Mouse (Mus musculus) cerebellum, postnatal 4 days (tissue): ENCODE data around the gene Ak7.

ENCODE experiments used
- DNase-seq, 2 experiments: peaks; one replicate each; pipeline ENCODE4 v3.0.0; 2022; ENCODE audit warnings: low spot score in 2 of 2, mixed read lengths in 1 of 2

The Ak7 gene

GRCm38 (mm10) chr12:105705799-105706487, at the start of gene Ak7:
TSS of gene Ak7 (plus strand) at chr12:105705976.
- peak; percentile 19 to 27 for DNase-seq

- no peak for DNase-seq
Observed at GRCm38 (mm10) chr12:105676274-105676673, 29.5 kb upstream of the Ak7 start.

DNA sequence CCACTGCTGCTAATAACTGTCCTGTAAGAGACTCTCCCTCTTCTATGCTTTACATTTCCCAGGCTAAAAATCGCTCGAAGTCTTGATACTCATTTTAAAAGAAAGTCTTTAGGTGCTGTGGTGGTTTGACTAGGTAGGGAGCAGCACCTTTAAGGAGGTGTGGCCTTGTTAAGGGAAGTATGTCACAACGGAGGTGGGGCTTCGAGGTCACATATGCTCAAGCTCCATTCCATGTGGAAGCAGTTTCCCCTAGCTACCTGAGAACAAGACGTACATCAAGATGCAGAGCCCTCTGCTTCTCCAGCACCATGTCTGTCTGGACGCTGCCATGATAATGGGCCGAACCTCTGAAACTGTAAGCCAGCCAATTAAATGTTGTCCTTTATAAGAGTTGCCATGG, 27.6 kb upstream of the Ak7 start:
- no peak for DNase-seq

DNA sequence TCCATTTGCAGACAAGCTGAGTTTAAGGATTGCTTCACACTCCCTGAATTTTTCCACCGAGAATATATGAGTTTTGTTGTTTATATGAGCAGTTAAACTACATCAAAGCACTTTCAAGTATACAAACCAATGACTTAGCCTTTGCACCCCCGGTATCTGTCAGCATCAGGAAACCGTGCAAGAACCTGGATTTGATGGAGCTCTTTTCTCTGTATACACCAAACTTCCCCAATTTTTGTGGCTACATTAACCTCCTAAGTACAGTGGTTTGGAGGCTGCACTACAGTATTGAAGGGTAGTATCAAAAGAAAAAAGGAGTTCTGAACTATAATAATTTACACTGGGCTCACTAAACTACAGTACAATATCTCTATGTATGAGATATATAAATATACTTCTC, 27.0 kb upstream of the Ak7 start:
- DNase-seq = no peak

DNA sequence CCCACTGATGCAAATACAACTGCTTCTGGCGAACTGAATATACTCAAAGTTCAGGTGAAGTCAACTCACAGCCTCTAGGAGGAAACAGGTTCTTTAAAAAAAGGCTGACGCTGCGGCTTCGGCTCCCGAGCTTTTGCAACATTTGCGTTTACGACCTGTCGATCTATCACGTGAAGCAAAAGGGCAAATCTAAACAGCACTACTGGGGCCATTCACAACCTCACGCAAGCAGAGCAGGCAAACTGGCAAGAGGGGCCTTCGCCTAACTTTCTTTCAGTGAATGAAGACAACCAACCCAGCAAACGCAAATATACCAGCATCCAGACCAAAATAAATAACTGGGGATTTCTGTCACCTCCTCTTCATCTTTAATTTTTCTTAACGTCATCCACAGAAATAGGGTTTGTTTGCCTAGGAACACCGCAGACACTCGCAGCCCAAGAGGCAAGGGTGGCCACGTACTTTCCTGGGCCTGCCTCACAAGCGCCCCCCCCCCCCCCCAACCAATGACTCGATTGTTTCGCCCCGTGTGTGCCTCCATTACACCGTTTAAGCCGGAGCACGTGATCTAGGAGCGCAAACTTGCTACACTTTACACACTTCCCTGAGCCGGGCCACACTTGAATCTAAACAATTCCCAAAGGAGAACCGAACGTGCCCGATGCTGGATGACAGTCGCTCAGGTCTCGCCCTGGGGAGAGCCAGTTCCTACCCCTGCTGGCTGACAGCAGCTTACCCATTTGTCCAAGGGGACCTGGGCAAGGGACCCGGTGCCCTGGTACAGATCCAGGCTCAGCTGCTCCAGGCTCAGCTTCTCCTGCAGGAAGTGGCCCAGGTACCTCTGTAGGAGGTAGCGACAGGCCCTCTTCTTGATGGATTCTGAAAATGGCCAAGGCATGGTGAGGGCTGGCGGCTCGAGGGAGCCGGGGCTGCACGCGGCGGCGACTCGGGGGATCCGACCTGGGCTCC, 21.6 kb upstream of the Ak7 start, which contains the start of gene Gskip:
TSS of gene Gskip (plus strand) at position 897 of the 969 bp plus-strand sequence.
- DNase-seq = peak in 1 of 2 experiments; percentile 29

- DNase-seq = peak; percentile 91 to 96
Observed at GRCm38 (mm10) chr12:105685001-105685691, 20.6 kb upstream of the Ak7 start, which contains the start of gene Atg2b. TSS of gene Atg2b (minus strand) at chr12:105685211.

GRCm38 (mm10) chr12:105686791-105687190, 19.0 kb upstream of the Ak7 start:
- no peak for DNase-seq

- DNase-seq = no peak
Observed at GRCm38 (mm10) chr12:105687416-105687815, 18.4 kb upstream of the Ak7 start.

DNA sequence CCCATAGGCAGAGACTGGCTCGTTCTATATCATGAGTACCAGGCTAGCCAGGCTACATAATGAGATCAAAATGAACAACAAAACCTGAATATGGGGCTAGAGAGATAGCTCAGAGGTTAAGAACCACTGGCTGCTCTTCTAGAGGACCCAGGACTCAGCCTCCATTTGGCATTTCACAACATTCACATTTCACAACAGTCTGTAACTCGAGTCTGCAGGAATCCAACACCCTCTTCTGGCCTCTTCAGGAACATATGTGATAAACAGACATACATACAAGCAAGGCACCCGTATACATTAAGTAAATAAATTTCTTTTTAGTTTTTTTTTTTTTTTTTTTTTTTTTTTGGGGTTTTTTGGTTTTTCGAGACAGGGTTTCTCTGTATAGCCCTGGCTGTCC, 17.2 kb upstream of the Ak7 start:
- DNase-seq = no peak

- DNase-seq = no peak
Observed at GRCm38 (mm10) chr12:105689435-105689834, 16.3 kb upstream of the Ak7 start.

- peak in 1 of 2 experiments; percentile 6 for DNase-seq
Observed at GRCm38 (mm10) chr12:105694021-105694420, 11.8 kb upstream of the Ak7 start.

DNA sequence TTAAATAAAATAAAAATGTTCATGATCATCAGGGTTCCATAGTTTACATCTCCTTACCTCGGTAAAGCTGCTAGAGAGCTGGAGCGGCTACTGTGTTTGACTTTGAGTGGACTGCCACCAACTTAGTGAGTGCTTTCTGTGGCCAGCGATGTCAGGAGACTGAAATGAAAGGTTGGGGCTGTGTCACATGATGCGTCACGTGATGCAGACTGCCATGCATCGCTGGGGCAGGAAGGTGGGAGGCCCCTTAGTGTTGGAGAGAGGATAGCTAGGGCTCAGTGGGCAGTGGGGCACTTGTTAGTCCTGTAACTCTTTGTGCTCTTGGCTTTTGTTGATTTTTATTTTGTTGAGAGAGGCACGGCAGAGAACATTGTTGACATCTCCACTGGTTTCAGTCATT, 9.9 kb upstream of the Ak7 start:
- DNase-seq = no peak

DNA sequence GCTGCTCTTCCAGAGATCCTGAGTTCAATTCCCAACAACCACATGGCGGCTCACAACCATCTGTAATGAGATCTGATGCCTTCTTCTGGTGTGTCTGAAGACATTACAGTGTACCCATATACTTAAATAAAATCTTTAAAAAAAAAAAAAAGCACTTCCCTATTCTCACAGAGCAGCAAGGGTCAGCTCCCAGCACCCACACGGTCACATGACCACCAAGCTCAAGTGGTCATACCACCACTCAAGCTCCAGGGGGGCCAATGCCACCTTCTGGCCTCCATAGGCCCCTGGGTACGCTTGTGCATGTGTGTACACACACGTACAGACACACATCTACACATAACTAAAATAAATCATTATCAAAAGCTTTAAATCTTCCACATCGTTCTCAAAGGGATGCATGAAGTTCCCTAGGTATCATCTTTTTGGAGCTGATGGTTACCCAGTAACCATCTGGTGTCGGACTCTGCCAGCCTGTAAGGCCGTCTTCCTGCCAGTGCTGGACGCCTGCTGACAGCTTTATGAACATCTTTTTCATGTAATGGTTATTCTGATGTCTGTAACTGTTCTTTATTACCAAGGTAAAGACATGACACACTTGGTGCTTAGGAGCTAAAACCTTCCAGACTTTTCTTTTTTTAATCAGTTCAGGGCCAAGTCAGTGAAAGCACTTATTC, 8.5 kb upstream of the Ak7 start:
- DNase-seq = no peak

DNA sequence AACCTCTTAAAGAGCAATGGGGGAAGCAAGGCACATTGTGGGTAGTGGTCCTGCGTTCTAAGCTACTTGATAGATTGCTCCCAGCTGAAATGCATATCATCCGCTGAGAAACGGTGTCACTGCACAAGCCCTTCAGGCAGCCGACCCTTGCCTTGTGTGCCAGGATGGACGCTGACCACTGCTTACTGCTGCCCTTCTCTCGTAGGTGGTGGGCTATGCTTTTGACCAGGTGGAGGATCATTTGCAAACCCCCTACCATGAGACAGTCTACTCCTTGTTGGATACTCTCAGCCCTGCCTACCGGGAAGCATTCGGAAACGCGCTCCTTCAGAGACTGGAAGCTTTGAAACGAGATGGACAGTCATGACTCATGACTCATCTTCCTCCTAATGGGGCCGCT, 5.3 kb upstream of the Ak7 start:
- no peak for DNase-seq

DNA sequence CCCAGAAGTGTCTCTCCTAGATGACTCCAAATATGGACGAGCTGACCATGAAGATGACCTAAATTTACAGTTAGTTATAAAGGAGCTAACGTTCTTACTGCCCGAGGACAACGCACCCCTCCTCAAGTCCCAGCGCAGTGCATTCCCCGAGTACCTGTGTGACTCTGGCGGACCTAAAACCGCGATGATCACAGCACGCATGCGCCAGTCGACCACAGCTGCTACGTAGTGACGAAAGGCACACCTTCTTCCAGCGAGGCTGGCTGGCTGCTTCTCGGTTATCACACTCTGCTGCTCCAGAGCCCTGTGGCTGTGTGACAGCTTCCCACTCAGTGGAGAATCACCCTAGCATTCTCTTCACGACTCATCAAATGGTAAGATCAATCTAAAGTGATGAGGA, 12.8 kb downstream of the Ak7 start:
- DNase-seq = peak in 1 of 2 experiments; percentile 20

- no peak for DNase-seq
Observed at GRCm38 (mm10) chr12:105720196-105720595, 14.4 kb downstream of the Ak7 start.

GRCm38 (mm10) chr12:105721452-105722132, 15.8 kb downstream of the Ak7 start:
- no peak for DNase-seq

GRCm38 (mm10) chr12:105722657-105723056, 16.9 kb downstream of the Ak7 start:
- DNase-seq = peak in 1 of 2 experiments; percentile 10

DNA sequence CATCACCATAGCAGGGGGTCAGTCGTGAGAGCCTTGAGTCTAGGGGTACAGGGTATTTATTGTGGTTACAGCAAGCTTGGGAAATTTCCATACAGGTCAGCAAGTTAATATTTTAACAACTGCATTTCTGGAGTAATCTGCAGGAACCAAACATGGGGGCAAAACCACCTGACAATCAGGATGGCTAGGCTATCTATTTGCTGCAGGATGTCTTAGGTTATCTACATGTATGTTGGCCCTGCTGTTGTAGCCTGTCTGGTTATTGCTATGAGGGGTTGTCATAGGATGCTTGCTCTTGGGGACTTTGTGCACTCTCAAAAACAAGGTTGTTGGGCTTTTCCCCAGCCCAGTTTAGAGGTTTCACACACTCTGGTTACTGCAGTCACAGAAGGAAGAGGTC, 18.8 kb downstream of the Ak7 start:
- DNase-seq = no peak

DNA sequence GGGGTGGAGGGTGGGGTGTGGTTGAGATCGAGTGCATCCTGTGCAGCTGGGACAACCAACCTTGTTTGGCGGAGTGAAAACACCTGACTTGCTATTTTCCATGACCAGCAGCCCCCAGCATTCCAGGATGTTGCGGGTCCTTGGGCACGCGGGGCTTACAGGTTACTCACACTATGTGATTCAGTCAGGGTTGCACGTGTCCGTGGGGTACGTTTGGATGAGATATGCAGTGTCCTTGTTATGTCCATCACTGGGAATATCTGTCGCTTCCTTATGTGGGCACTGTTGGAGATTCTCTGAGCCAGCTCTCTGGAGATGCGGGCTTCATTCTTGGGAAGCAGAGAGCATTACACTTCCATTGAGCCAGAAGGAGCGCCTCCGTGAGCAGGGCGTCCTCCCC, 20.0 kb downstream of the Ak7 start:
- no peak for DNase-seq

- no peak for DNase-seq
Observed at GRCm38 (mm10) chr12:105727268-105727667, 21.5 kb downstream of the Ak7 start.
